Mouse (Mus musculus): ENCODE data around the gene Tbx4. TPM values are rescaled to one million over a fixed set of nuclear protein-coding genes. Genes with fewer than 3 reads are reported as not detected.

Gene Tbx4
- total RNA-seq, 2 experiments from 2014 or later: 3.0 to 4.4 TPM

Other genes starting within 250 kb of the Tbx4 start
- 10 to 100 TPM; 11.0 to 14.3 TPM for gene Tbx2, start 53.9 kb upstream of the Tbx4 start, total RNA-seq (2021)
- gene Gm11444, start 36.1 kb upstream of the Tbx4 start, total RNA-seq (2021): not detected

Data from gastrocnemius, postnatal 10 days (tissue).